Mouse (Mus musculus) heart, postnatal 0 days (tissue): ENCODE measurements at regions not wholly inside any gene's neighbourhood (a gene's known extent, or its start where the extent isn't known, plus 50 kb on each side); places are given as distances from the start of the nearest gene placed in this dataset.

Experiments
- ATAC-seq: fragments of 200-750 bp; cut with Nextera tagmentation; 2 replicates; pipeline ENCODE4 v1.8.0; 2017; ENCODE audit warnings: low read depth, moderate number of reproducible peaks, moderate library complexity; ENCODE audit not compliant: insufficient read depth
- DNase-seq: peaks from one replicate; pipeline ENCODE4 v3.0.0-alpha.2; 2016; ENCODE audit warnings: low spot score
- H3K27ac ChIP-seq: fragments of 300-500 bp; sonication (generic); 2 replicates; pipeline ENCODE4 v1.5.1; 2014; ENCODE audit warnings: low read depth, mild to moderate bottlenecking
- H3K27me3 ChIP-seq: fragments of 300-500 bp; sonication (generic); 2 replicates; pipeline ENCODE4 v1.6.1; 2014; ENCODE audit warnings: low read length, mixed read lengths; ENCODE audit not compliant: control insufficient read depth, insufficient read depth
- H3K36me3 ChIP-seq: fragments of 300-500 bp; sonication (generic); replicated peaks from 2 replicates; pipeline ENCODE4 v1.6.1; 2014; ENCODE audit warnings: low read length, mixed read lengths; ENCODE audit not compliant: control insufficient read depth, insufficient read depth
- H3K4me1 ChIP-seq: fragments of 300-500 bp; sonication (generic); 2 replicates; pipeline ENCODE4 v1.6.1; 2014; ENCODE audit warnings: antibody characterized with exemption; ENCODE audit not compliant: control insufficient read depth, insufficient read depth
- H3K4me2 ChIP-seq: fragments of 300-500 bp; sonication (generic); 2 replicates; pipeline ENCODE4 v1.6.1; 2014; ENCODE audit warnings: low read depth, mild to moderate bottlenecking, low read length, moderate library complexity
- H3K4me3 ChIP-seq: fragments of 300-500 bp; sonication (generic); 2 replicates; pipeline ENCODE4 v1.5.1; 2014; ENCODE audit warnings: low read depth, low read length
- H3K9ac ChIP-seq: fragments of 300-500 bp; sonication (generic); replicated peaks from 2 replicates; pipeline ENCODE4 v1.6.1; 2014; ENCODE audit warnings: low read depth, low read length, mixed read lengths
- H3K9me3 ChIP-seq: fragments of 300-500 bp; sonication (generic); replicated peaks from 2 replicates; pipeline ENCODE4 v1.6.1; 2016; ENCODE audit warnings: low read length; ENCODE audit not compliant: control insufficient read depth
- CTCF ChIP-seq: IDR thresholded peaks from 2 replicates; pipeline ENCODE4 v1.5.1; 2016; ENCODE audit warnings: antibody characterized with exemption, control low read depth, low read depth
- EP300 ChIP-seq: IDR thresholded peaks from 2 replicates; pipeline ENCODE4 v1.6.1; 2016; ENCODE audit warnings: antibody characterized with exemption, low read depth
- whole genome bisulfite sequencing: fragments of 180-500 bp; shearing (Covaris S2); extraction: QIAGEN DNeasy Blood & Tissue Kit; methylation state at CpG from one replicate; pipeline ENCODE4 v1.1.7; 2014; 5-methylcytosine and 5-hydroxymethylcytosine counted together

DNA sequence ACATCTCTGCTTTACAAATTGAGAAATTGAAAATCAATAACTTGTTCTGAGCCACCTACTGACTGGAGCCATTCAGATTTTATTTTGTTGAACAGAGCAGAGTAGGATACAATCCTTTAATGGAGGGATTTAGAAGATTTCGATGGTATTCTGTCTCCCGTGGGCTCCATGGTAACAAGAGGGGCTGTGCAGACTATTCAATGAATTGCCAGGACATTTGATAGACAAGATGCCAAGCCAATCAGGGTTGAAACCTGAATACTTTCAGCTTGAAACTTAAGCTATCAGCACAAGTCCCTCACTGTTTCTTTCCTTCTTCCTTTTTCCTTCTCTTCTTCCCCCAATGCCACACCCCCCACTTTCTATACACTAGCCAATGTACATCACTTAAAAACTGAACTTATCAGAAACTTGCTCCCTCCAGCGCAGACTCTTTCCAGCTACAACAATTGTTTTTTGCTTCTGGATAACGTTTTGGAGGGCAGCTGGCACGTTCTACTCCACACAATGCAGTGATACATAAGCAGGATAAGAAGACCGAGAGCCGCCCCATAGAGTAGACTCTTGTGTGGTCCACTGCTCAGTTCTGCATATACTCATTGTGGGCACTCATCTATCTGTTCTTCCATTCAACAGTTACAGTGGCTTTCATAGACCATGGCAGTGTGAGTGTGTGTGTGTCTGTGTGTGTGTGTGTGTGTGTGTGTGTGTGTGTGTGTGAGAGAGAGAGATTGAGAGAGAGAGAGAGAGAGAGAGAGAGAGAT is 78.1 kb upstream of the Ptbp2 start:
- 55% methylated on average over 7 of the region's 7 CpGs for WGBS

More for the DNA sequence above, 78.1 kb upstream of the Ptbp2 start:
- H3K9ac ChIP-seq: no peak overlapping the region
- H3K4me1 ChIP-seq: peaks cover 5% of the 10 kb centered on the region; the same call in 1 of the 2 replicates
- no peak overlapping the region for H3K4me3 ChIP-seq
- H3K27me3 ChIP-seq: no peaks in the 10 kb centered on the region
- TF ChIP-seq CTCF (no peak), EP300 (no peak)
- no peaks in the 10 kb centered on the region for H3K9me3 ChIP-seq
- ATAC-seq: no peak
- no peaks in the 10 kb centered on the region for H3K36me3 ChIP-seq
- DNase-seq: no peak
- H3K4me2 ChIP-seq: no peak overlapping the region
- H3K27ac ChIP-seq: no peak overlapping the region
